Mouse (Mus musculus) frontal cortex, adult 2 months (tissue): Measurements from ENCODE around the gene Rab13. TPM values are rescaled to one million over a fixed set of nuclear protein-coding genes. Genes with fewer than 3 reads are reported as not detected.

Experiments used
- DNase-seq, 2 experiments: peaks; one replicate each; pipeline ENCODE4 v3.0.0; 2022; ENCODE audit warnings: low spot score in 1 of 2; ENCODE audit errors: extremely low spot score in 1 of 2
- polyA plus RNA-seq: library from polyadenylated mRNA; depleted of rRNA; stranded (reverse); fragments of >200 nt; gene quantifications from 2 replicates; pipeline ENCODE4 v1.2.3, GENCODE M21; 2012; rRNA removed

Rab13 gene
- polyA plus RNA-seq, 1 experiment: 11.2 TPM

- no peak for DNase-seq
These were observed 42.4 kb downstream of the Rab13 start for GRCm38 (mm10) chr3:90255784-90256353.

GRCm38 (mm10) chr3:90256731-90257530 is 43.4 kb downstream of the Rab13 start:
- DNase-seq: no peak

GRCm38 (mm10) chr3:90258521-90258920 is 45.0 kb downstream of the Rab13 start:
- no peak for DNase-seq

GRCm38 (mm10) chr3:90263121-90263771 is 49.8 kb downstream of the Rab13 start:
- DNase-seq: no peak

- no peak for DNase-seq
These were observed 51.2 kb downstream of the Rab13 start for GRCm38 (mm10) chr3:90264687-90265033.

- DNase-seq: peak; percentile 72 to 94
These were observed 51.8 kb downstream of the Rab13 start, which contains the start of gene Dennd4b for GRCm38 (mm10) chr3:90265034-90265931. Gene Dennd4b, plus strand, starts transcription at chr3:90265185.

- DNase-seq: no peak
These were observed 52.6 kb downstream of the Rab13 start for GRCm38 (mm10) chr3:90265932-90266741.

- no peak for DNase-seq
These were observed 53.6 kb downstream of the Rab13 start for GRCm38 (mm10) chr3:90266901-90267775.

- no peak for DNase-seq
These were observed 54.7 kb downstream of the Rab13 start for GRCm38 (mm10) chr3:90268190-90268589.

GRCm38 (mm10) chr3:90268971-90269370 is 55.5 kb downstream of the Rab13 start:
- no peak for DNase-seq

GRCm38 (mm10) chr3:90270784-90271183 is 57.3 kb downstream of the Rab13 start:
- no peak for DNase-seq

- no peak for DNase-seq
These were observed 58.7 kb downstream of the Rab13 start for GRCm38 (mm10) chr3:90272170-90272569.

- no peak for DNase-seq
These were observed 60.4 kb downstream of the Rab13 start for GRCm38 (mm10) chr3:90273855-90274254.

GRCm38 (mm10) chr3:90275286-90275685 is 61.8 kb downstream of the Rab13 start:
- DNase-seq: no peak

Other genes starting within 250 kb of the Rab13 start
- gene Hax1, start 214.9 kb upstream of the Rab13 start, polyA plus RNA-seq: 88.0 and 96.1 TPM in 2 replicates
- gene 4933434E20Rik, start 162.1 kb upstream of the Rab13 start, polyA plus RNA-seq: 93.9 and 94.1 TPM in 2 replicates
- gene Ubap2l, start 161.1 kb upstream of the Rab13 start, polyA plus RNA-seq: 106 and 121 TPM in 2 replicates
- 166 and 178 TPM in 2 replicates for gene Tpm3, start 141.0 kb upstream of the Rab13 start, polyA plus RNA-seq
- 0.40 and 0.42 TPM in 2 replicates for gene Nup210l, start 109.6 kb upstream of the Rab13 start, polyA plus RNA-seq
- 971 and 1,230 TPM in 2 replicates for gene Rps27, start within 50 bp of the Rab13 start, polyA plus RNA-seq
- 52.7 and 57.6 TPM in 2 replicates for gene Jtb, start 17.9 kb downstream of the Rab13 start, polyA plus RNA-seq
- 0.29 and 0.38 TPM in 2 replicates for gene Creb3l4, start 29.8 kb downstream of the Rab13 start, polyA plus RNA-seq
- gene Slc39a1, start 34.5 kb downstream of the Rab13 start, polyA plus RNA-seq: 33.7 and 36.1 TPM in 2 replicates
- gene Crtc2, start 40.5 kb downstream of the Rab13 start, polyA plus RNA-seq: 55.0 and 58.0 TPM in 2 replicates
- 38.1 and 43.1 TPM in 2 replicates for gene Dennd4b, start 51.5 kb downstream of the Rab13 start, polyA plus RNA-seq
- 33.4 and 38.4 TPM in 2 replicates for gene Gatad2b, start 79.5 kb downstream of the Rab13 start, polyA plus RNA-seq
- gene Slc27a3, start 176.2 kb downstream of the Rab13 start, polyA plus RNA-seq: 7.9 and 8.4 TPM in 2 replicates
- gene Ints3, start 219.9 kb downstream of the Rab13 start, polyA plus RNA-seq: 44.3 and 49.0 TPM in 2 replicates